Mouse (Mus musculus): ENCODE data around the gene Cop1. TPM values are rescaled to one million over a fixed set of nuclear protein-coding genes. Genes with fewer than 3 reads are reported as not detected.

Gene Cop1
- total RNA-seq, 1 experiment from 2014 or later = 216 TPM

Small RNAs within 50 kb of the gene (microRNA-seq; reads per million reads assigned to microRNA genes)
- 272 to 311 reads per million in 2 experiments for gene Mir1843b

All from adrenal gland, postnatal 25 days (tissue).